Mouse (Mus musculus): ENCODE results near the gene Wdr37.

DNA sequence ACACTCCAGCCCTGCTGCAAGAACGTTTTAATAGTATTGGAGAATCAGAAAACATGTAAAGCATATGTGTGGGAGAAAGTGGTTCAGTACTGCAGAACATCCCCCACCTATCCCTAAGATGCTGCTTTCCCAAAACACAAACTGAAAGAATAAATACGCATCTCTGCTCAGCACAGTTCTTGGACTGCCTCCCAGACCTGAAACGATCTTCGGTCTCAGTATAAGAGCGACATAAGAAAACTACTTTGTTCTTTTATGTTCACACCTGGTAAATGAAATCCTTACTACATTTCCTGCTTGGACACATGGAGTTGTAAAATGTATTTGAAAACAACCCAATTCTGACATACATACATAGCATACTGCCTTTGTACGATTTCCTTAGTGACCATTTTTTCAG lies 71.1 kb downstream of the Wdr37 start:
- TF ChIP-seq CTCF (IDR thresholded peaks at IDR 0.05; ENCODE audit: low read depth) (no peak), EP300 (IDR thresholded peaks at IDR 0.05; ENCODE audit: low read depth) (no peak)

Measured in heart, postnatal 0 days (tissue).